Mouse (Mus musculus) midbrain, embryonic 10.5 days (tissue): ENCODE data around the gene Kcne4. TPM values are rescaled to one million over a fixed set of nuclear protein-coding genes. Genes with fewer than 3 reads are reported as not detected.
A peak's percentile ranks its signal among the peaks of the same experiment; 100 is the strongest.

Source experiments
- DNase-seq: peaks from one replicate; pipeline ENCODE4 v3.0.0-alpha.2; 2017; ENCODE audit warnings: low spot score
- H3K27ac ChIP-seq: fragments of 300-500 bp; sonication (generic); replicated peaks from 2 replicates; pipeline ENCODE4 v1.5.1; 2016; ENCODE audit warnings: mild to moderate bottlenecking
- H3K27me3 ChIP-seq: fragments of 300-500 bp; sonication (generic); 2 replicates; pipeline ENCODE4 v1.6.1; 2016; ENCODE audit warnings: low read depth, mild to moderate bottlenecking; ENCODE audit not compliant: poor library complexity, severe bottlenecking
- H3K36me3 ChIP-seq: fragments of 300-500 bp; sonication (generic); 2 replicates; pipeline ENCODE4 v1.6.1; 2016; ENCODE audit warnings: mild to moderate bottlenecking, moderate library complexity
- H3K4me1 ChIP-seq: fragments of 300-500 bp; sonication (generic); 2 replicates; pipeline ENCODE4 v1.6.1; 2016
- H3K4me3 ChIP-seq: fragments of 300-500 bp; sonication (generic); 2 replicates; pipeline ENCODE4 v1.5.1; 2016; ENCODE audit warnings: mild to moderate bottlenecking, moderate library complexity
- H3K9me3 ChIP-seq: fragments of 300-500 bp; sonication (generic); replicated peaks from 2 replicates; pipeline ENCODE4 v1.6.1; 2016; ENCODE audit warnings: mild to moderate bottlenecking
- WGBS: fragments of 180-500 bp; shearing (Covaris S2); methylation state at CpG from one replicate; pipeline ENCODE4 v1.1.7; 2016; 5-methylcytosine and 5-hydroxymethylcytosine counted together
- polyA plus RNA-seq: library from polyadenylated mRNA; unstranded; fragments of >200 nt; fragmentation: Nextera tagmentation; extraction: Ambion mirVana; gene quantifications from 2 replicates; pipeline ENCODE4 v1.2.1, GENCODE M21; 2016

The Kcne4 gene
- polyA plus RNA-seq, 1 experiment from 2014 or later = 0.26 TPM

DNA sequence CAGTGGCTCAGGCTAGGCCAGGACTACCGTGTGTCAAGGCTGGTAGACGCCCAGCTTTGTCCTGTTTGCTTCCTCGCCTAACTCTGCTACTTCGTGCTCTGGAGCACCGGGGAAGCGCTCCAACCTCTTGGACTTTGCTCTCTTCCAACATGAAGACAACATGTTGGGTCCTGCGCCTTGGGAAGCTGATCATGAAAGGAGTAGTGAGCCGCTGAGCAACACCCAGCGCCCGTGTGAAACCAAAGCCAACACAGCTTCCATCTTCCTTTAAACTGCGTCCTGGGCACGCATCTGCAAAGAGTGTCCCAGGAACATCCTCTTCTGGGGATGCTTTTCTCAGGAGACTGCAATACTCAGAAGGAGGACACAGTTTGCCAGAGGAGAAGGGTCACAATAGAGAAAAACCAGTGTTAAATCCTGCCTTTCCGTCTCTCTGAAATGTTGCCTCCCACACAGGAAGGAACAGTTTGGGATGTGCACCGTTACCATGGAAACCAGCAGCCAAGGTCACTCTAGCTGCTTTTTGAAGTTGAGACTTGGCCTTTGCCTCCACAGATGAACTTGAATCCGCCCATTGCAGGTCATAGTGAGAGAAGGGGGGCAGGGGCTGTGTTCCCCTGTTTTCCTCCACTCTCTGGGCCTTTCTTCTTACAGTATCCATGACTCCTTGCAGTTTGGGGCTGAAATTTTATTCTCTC, 5.3 kb downstream of the Kcne4 start:
- no peaks in the 10 kb centered on the region for H3K27me3 ChIP-seq
- no peak for DNase-seq

DNA sequence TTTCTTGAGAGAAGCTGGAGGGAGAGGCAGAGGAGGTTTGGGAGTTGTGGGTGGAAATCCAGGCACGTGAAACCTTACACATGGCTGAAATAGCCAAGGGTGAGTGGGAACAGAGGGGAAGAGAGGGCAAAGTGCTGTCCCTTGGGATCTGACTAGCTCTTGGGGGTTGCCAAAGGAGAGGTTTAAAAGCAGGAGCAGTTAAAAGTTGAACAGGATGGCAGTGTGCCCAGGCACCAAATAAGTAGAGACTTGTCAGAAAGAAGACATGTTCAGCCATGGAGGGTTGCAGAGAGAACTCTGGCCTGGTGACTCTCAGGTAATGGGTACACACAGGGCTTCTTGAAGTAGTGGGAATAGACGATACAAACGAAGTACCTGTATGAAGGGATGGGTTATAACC, 8.7 kb downstream of the Kcne4 start:
- Histone ChIP-seq H3K9me3 (no peaks in the 10 kb centered on the region), H3K4me3 (no peak overlapping the region), H3K27me3 (no peaks in the 10 kb centered on the region), H3K36me3 (no peaks in the 10 kb centered on the region), H3K27ac (no peak overlapping the region), H3K4me1 (peaks cover 7% of the 10 kb centered on the region; the same call in 1 of the 2 replicates)
- 87% methylated on average over 3 of the region's 3 CpGs for WGBS
- no peak for DNase-seq

More for the DNA sequence above, 5.3 kb downstream of the Kcne4 start:
- no peaks in the 10 kb centered on the region for H3K9me3 ChIP-seq
- no peak overlapping the region for H3K27ac ChIP-seq
- peaks cover 13% of the 10 kb centered on the region; the same call in 1 of the 2 replicates for H3K4me1 ChIP-seq
- WGBS = 90% methylated on average over 15 of the region's 15 CpGs
- no peak overlapping the region for H3K4me3 ChIP-seq
- H3K36me3 ChIP-seq = no peaks in the 10 kb centered on the region

DNA sequence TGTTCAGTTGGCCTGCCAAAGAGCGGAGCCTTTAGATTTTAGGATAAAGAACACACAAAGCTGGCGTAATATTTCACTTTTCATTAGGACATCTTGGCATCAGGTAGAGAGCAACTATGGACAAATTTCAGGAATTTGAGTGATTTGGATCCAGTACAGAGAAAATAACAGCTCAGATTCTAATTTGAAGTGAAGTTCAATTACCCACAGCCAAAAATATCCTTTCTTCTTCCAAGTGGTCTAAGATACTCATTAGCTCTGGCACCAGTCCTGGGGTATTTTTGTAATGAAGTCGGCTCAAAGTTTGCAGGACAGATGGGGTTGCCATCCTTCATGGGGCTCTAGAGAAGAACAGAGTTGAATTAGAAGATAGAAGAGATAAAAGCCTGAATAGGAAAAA, 21.9 kb downstream of the Kcne4 start:
- no peak overlapping the region for H3K27ac ChIP-seq
- DNase-seq = no peak
- H3K9me3 ChIP-seq = no peaks in the 10 kb centered on the region
- H3K4me3 ChIP-seq = no peak overlapping the region
- H3K36me3 ChIP-seq = no peaks in the 10 kb centered on the region
- 93% methylated on average over 3 of the region's 3 CpGs for WGBS
- H3K27me3 ChIP-seq = no peaks in the 10 kb centered on the region
- no peaks in the 10 kb centered on the region for H3K4me1 ChIP-seq

DNA sequence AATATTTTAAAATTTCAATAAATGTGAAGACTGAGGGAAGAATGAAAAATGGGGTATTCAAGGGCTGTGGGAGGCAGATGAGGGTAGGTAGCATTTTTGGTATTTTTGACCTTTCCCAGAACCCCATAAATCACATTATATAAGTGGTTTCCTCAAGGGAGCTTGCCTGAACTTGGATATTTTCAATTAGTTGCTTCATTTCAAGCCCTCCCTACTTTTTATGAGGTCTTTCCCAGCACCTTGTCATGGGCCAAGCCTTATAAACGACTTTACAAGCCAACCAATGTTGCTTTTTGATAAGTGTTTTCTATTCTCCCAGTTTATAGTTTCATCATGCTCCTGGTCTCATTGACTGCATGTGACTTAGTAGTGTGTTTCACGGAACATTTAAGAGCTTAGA, 24.2 kb downstream of the Kcne4 start:
- WGBS = 76% methylated on average over 2 of the region's 2 CpGs
- Histone ChIP-seq H3K9me3 (no peaks in the 10 kb centered on the region), H3K4me1 (no peaks in the 10 kb centered on the region), H3K27ac (no peak overlapping the region), H3K36me3 (no peaks in the 10 kb centered on the region), H3K4me3 (no peak overlapping the region), H3K27me3 (no peaks in the 10 kb centered on the region)
- no peak for DNase-seq

DNA sequence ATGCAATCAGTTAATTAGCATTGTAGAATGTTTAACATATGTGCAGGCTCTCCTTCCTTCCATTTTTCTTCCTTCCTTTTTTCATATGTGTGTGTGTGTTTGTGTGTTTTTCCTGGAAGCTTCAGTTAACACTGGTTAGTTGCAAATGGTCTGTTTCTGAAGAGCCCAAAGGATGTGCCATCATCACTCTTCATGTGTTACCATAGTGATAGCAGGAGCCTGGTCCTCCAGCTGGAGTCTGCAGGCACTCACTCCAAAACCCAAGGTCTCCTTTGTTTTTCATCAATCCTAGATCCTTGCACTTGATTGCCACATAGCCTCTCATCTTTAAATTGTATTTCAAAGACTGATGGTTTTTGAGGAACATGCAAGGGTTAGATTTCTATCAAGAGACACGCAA, 29.1 kb downstream of the Kcne4 start:
- Histone ChIP-seq H3K4me1 (no peaks in the 10 kb centered on the region), H3K36me3 (no peaks in the 10 kb centered on the region), H3K27me3 (no peaks in the 10 kb centered on the region), H3K27ac (no peak overlapping the region), H3K4me3 (no peak overlapping the region), H3K9me3 (no peaks in the 10 kb centered on the region)
- DNase-seq = no peak
- 90% methylated on average over 1 of the region's 1 CpGs for WGBS

DNA sequence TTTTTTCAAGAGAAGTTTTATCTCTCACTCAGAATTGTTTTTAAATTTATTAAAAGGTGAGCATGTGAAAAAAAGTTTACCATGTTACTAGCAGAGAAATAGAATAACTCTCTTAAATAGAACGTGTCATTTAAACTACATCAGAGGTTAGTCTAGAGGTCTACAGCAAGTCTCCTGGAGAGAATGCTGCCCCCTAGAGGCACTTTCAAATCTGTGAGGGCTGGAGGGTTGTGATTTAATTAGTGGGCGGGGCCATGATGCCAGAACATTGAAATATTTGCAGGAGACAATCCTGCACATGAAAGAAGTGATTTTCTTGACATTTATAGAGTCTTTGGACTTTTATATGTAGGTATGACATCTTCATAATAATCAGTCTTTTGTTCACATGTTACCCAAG, 29.9 kb downstream of the Kcne4 start:
- Histone ChIP-seq H3K9me3 (no peaks in the 10 kb centered on the region), H3K4me3 (no peak overlapping the region), H3K36me3 (no peaks in the 10 kb centered on the region), H3K4me1 (no peaks in the 10 kb centered on the region), H3K27me3 (no peaks in the 10 kb centered on the region), H3K27ac (no peak overlapping the region)
- 60% methylated on average over 2 of the region's 2 CpGs for WGBS
- DNase-seq = no peak

DNA sequence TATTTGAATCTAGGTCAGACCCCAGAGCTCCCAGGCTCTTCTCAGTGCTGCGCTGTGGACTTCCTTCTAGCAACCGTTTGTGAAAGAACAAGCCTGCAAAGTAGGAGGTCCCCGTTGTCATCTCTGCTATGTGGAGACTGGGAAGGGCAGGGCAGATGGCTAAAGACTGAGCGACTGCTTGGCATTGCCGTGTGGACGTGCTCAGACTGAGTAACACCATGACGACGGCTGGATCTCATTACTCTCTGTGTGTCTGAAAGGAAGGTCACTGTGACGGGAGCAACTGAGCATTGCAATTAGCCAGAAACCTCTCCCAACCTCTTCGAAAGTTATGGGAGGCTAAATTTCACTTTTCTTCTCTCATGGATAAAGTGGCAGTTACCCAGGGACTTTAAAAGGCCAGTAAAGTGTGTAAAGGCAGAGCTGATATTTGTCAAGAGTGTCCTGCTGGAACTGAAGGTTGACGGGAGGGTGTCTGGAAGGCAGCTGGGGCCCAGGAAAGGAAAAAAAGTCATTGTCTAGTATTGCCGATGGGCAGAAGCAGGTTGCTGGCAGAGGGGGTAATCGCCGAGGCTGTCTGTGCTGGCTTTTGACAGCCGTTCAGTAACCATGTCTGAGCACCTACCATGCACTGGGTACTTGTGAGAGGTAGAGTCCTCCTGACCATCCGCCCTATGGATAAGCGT, 36.0 kb downstream of the Kcne4 start:
- Histone ChIP-seq H3K9me3 (no peaks in the 10 kb centered on the region), H3K4me1 (peaks cover 9% of the 10 kb centered on the region), H3K36me3 (no peaks in the 10 kb centered on the region), H3K27ac (peak overlapping the region; percentile 69), H3K27me3 (no peaks in the 10 kb centered on the region), H3K4me3 (no peak overlapping the region)
- DNase-seq = peak; percentile 34
- WGBS = 76% methylated on average over 17 of the region's 17 CpGs

DNA sequence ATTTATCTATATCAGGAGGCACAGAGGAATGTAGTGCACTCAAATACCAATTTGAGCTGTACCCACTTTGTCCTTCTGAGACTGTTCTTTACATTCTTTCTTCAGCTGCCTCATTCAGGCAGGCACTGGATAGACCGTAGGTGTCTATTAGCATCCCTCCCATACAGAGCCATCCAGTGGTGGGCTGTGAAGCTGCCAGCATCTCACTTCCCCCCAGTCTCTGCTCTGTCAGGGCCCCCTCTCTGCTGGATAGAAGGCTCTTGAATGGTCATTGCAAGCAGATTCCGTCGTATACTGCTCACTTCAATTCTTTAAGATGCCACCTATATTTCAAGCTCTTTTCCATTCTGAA, 36.5 kb downstream of the Kcne4 start:
- Histone ChIP-seq H3K4me1 (peaks cover 9% of the 10 kb centered on the region), H3K9me3 (no peaks in the 10 kb centered on the region), H3K36me3 (no peaks in the 10 kb centered on the region), H3K27me3 (no peaks in the 10 kb centered on the region), H3K27ac (peak overlapping the region; percentile 69; the same call in 1 of the 2 replicates), H3K4me3 (no peak overlapping the region)
- no peak for DNase-seq
- WGBS = 90% methylated on average over 3 of the region's 3 CpGs

DNA sequence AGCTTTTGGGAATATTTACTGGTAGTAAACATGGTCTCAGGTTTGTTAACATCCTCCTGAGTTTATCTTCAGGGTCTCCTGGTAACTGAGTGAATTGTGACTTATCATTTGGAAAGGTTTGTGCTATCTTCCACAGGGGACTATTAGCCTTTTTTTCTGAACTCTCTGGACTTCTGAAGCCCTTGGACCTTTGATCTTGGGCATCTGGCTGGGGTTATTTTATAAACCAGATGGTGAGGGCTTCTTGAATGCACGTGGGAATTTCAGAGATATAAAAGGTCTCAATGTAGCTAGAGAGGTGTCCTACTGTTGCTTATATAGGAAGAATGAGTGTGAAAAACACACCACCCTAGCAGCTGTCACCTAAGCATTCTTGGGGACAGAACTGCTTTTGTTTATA, 37.7 kb downstream of the Kcne4 start:
- 54% methylated on average over 1 of the region's 1 CpGs for WGBS
- Histone ChIP-seq H3K27me3 (no peaks in the 10 kb centered on the region), H3K36me3 (no peaks in the 10 kb centered on the region), H3K27ac (no peak overlapping the region), H3K9me3 (no peaks in the 10 kb centered on the region), H3K4me1 (peaks cover 9% of the 10 kb centered on the region), H3K4me3 (no peak overlapping the region)
- no peak for DNase-seq

DNA sequence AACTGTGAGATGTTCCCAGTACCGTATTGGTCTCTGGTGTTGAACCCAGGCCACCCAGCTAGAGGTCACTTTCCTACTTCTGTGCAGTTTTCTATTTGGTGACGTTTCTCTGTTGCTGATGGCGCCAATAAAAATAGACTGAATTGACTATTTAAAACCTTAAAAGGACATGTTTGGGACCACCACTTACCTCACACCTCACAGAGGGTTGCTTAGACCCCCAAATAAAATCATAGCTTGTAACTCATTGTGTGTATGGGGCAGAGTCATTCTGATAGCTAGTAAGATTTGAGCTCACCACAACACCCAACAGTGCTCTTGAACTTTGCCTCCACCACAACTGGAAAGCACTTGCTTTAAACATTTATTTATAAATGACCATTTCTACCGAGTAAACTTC, 43.0 kb downstream of the Kcne4 start:
- H3K4me3 ChIP-seq = no peak overlapping the region
- DNase-seq = no peak
- no peaks in the 10 kb centered on the region for H3K27me3 ChIP-seq
- H3K9me3 ChIP-seq = no peaks in the 10 kb centered on the region
- WGBS = 80% methylated on average over 4 of the region's 4 CpGs
- H3K36me3 ChIP-seq = no peaks in the 10 kb centered on the region
- no peaks in the 10 kb centered on the region for H3K4me1 ChIP-seq
- H3K27ac ChIP-seq = no peak overlapping the region

DNA sequence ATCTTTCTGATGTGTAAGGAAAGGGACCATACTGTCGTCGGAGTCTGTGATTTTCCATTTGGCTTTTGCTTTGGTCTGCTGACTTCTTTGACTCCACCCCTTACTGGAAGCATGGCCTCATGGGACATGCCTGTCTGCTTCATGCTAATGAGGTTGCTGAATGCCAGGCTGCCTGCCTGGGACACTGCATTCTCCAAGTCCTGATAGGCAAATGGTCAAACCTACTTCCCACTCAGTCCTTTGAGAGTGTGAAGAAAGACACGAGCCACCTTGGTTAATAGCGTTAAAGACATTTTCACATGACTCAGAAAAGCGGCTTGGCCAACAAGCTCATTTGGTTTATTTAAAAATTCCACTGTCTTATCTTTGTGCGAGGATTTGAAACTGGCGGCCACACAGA, 43.5 kb downstream of the Kcne4 start:
- no peak for DNase-seq

DNA sequence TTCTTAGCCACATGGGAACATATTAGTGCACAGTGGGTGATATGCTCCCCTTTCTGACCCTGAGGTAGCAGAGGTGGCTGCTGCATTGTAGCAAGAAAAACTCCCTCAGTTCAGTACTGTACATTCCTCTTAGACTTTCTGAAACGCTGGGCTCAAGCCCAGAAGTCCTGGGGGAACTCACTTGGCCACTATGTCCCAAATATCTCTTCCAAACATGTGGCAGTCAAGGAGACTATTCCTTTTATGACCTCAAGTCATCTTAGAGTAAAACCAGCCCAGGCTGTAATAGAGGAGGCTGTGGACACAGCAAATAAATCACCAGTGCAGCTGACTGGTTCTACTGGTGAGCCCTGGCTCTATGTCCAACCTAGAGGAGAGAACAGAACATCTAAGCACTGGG, 45.7 kb downstream of the Kcne4 start:
- DNase-seq = no peak
- 80% methylated on average over 1 of the region's 1 CpGs for WGBS

More for the DNA sequence above, 43.5 kb downstream of the Kcne4 start:
- Histone ChIP-seq H3K4me1 (no peaks in the 10 kb centered on the region), H3K27ac (no peak overlapping the region), H3K9me3 (no peaks in the 10 kb centered on the region), H3K4me3 (no peak overlapping the region), H3K27me3 (no peaks in the 10 kb centered on the region), H3K36me3 (no peaks in the 10 kb centered on the region)
- WGBS = 90% methylated on average over 7 of the region's 7 CpGs

DNA sequence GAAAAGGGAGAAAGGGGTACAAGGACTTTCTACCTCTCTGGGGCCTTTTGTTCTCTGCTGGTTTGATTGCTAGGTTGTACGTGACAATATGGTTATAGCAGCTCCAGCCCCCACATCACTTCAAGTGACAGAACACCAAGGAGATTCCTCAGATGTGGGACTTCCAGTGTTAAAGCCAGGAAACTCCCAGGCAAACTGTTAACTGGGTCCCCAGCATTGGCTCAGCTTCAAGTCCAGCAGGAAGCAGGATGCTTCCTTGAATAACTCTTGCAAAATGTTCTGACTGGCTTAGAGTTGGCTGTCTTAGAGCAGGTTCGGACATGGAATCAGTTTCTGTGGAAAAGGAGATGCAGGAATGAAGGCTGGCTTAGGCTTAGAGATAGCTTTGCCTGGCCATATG, 47.3 kb downstream of the Kcne4 start:
- Histone ChIP-seq H3K27me3 (no peaks in the 10 kb centered on the region), H3K27ac (no peak overlapping the region), H3K9me3 (no peaks in the 10 kb centered on the region), H3K4me1 (no peaks in the 10 kb centered on the region), H3K36me3 (no peaks in the 10 kb centered on the region), H3K4me3 (no peak overlapping the region)
- no peak for DNase-seq
- WGBS = 77% methylated on average over 2 of the region's 2 CpGs

More for the DNA sequence above, 45.7 kb downstream of the Kcne4 start:
- Histone ChIP-seq H3K4me1 (no peaks in the 10 kb centered on the region), H3K27me3 (no peaks in the 10 kb centered on the region), H3K36me3 (no peaks in the 10 kb centered on the region), H3K27ac (no peak overlapping the region), H3K4me3 (no peak overlapping the region), H3K9me3 (no peaks in the 10 kb centered on the region)
